Mouse (Mus musculus) 3T3-L1 (cell line): ENCODE data around the gene Prkci.

Experiments used
- DNase-seq: peaks from one replicate; pipeline ENCODE4 v3.0.0-alpha.2; 2015; ENCODE audit warnings: low read depth, low spot score

Gene Prkci

GRCm38 (mm10) chr3:31042992-31043391, 47.4 kb downstream of the Prkci start:
- peak; percentile 48 for DNase-seq

- DNase-seq = peak; percentile 34
Measured at GRCm38 (mm10) chr3:31047263-31047662, 51.7 kb downstream of the Prkci start.

GRCm38 (mm10) chr3:31049087-31049486, 53.5 kb downstream of the Prkci start:
- no peak for DNase-seq

GRCm38 (mm10) chr3:31050375-31050774, 54.8 kb downstream of the Prkci start:
- DNase-seq = no peak

GRCm38 (mm10) chr3:31051730-31052129, 56.2 kb downstream of the Prkci start:
- DNase-seq = no peak

- no peak for DNase-seq
Measured at GRCm38 (mm10) chr3:31053191-31053590, 57.6 kb downstream of the Prkci start.

- DNase-seq = no peak
Measured at GRCm38 (mm10) chr3:31054888-31055287, 59.3 kb downstream of the Prkci start.

GRCm38 (mm10) chr3:31056047-31056650, 60.6 kb downstream of the Prkci start:
- peak; percentile 82 for DNase-seq

- DNase-seq = peak; percentile 98
Measured at GRCm38 (mm10) chr3:31056651-31057627, 61.4 kb downstream of the Prkci start.

- DNase-seq = no peak
Measured at GRCm38 (mm10) chr3:31060745-31061102, 65.2 kb downstream of the Prkci start.

- DNase-seq = peak; percentile 64
Measured at GRCm38 (mm10) chr3:31061103-31061785, 65.7 kb downstream of the Prkci start.

GRCm38 (mm10) chr3:31061786-31062120, 66.2 kb downstream of the Prkci start:
- no peak for DNase-seq

GRCm38 (mm10) chr3:31062325-31062724, 66.8 kb downstream of the Prkci start:
- DNase-seq = no peak

- DNase-seq = no peak
Measured at GRCm38 (mm10) chr3:31068482-31068881, 72.9 kb downstream of the Prkci start.

- DNase-seq = no peak
Measured at GRCm38 (mm10) chr3:31071804-31072203, 76.3 kb downstream of the Prkci start.

GRCm38 (mm10) chr3:31075808-31076207, 80.3 kb downstream of the Prkci start:
- peak; percentile 35 for DNase-seq

GRCm38 (mm10) chr3:31077068-31077703, 81.6 kb downstream of the Prkci start:
- DNase-seq = no peak

- no peak for DNase-seq
Measured at GRCm38 (mm10) chr3:31079450-31079849, 83.9 kb downstream of the Prkci start.

GRCm38 (mm10) chr3:31080791-31081502, 85.4 kb downstream of the Prkci start:
- no peak for DNase-seq

- no peak for DNase-seq
Measured at GRCm38 (mm10) chr3:31082838-31083506, 87.4 kb downstream of the Prkci start.
